Mouse (Mus musculus): ENCODE measurements around the gene Gm49405. TPM values are rescaled to one million over a fixed set of nuclear protein-coding genes. Genes with fewer than 3 reads are reported as not detected.

Gm49405 gene
- polyA plus RNA-seq, 1 experiment from 2014 or later = 2.5 TPM

DNA sequence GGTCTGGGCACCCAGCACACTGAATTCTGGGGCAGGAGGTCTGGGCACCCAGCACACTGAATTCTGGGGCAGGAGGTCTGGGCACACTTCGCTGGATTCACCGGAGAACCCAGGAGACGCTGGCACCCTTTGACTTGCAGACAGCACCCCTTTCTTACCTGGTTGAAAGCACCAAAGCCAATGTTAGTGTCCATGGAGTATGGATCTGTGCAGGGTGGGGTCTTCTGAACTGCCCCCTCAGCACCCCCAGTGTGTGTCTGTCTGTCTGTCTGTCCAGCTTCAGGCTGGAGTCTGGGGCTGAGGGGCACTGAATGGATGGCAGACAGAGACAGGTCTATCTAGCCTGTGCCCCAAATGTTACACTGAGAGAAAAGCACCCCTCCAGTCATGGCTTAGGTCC, 8.9 kb upstream of the Gm49405 start:
- no peak for ATAC-seq (replicated peaks; ENCODE audit: insufficient number of reproducible peaks, low FRiP score, low TSS enrichment)
- Histone ChIP-seq H3K27me3 (ENCODE audit: control insufficient read depth, insufficient read depth, low read length) (no peaks in the 10 kb centered on the region; the same call in 1 of the 2 replicates), H3K36me3 (ENCODE audit: control insufficient read depth, insufficient read depth, low read length) (peaks cover 3% of the 10 kb centered on the region; the same call in 1 of the 2 replicates), H3K4me1 (ENCODE audit: control insufficient read depth, insufficient read depth, low read length) (peaks cover 5% of the 10 kb centered on the region), H3K9ac (ENCODE audit: low read depth, low read length) (no peak overlapping the region), H3K27ac (ENCODE audit: low read depth, low read length) (no peak overlapping the region), H3K4me3 (ENCODE audit: low read depth, low read length) (no peak overlapping the region), H3K4me2 (no peak overlapping the region), H3K9me3 (replicated peaks; ENCODE audit: control insufficient read depth, low read length) (0 out of 2 replicates have a peak, but pooled peaks cover 2% of the 10 kb centered on the region)
- 89% methylated on average over 3 of the region's 3 CpGs for WGBS (ENCODE audit: insufficient replicate concordance)

DNA sequence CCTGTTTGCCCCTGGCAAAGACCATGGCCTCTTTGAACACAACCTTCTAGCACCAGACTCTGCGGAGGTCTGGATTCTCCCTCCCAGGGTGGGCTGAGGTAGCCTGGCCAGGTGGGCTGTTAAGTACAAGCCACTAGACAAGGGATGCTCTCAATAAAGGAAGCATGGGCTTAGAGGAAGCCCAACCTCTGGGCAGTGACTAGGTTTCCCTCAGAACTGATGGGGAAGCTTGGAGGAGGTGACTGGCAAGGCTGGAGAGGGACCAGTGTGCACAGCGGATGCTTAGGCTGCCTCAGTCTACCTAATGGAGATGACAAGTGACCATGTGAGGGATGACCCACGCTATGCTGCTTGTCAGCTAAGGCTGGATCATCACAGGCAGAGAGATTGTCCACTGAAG, 8.5 kb upstream of the Gm49405 start:
- H3K4me2 ChIP-seq = no peak overlapping the region
- no peak for ATAC-seq (replicated peaks; ENCODE audit: insufficient number of reproducible peaks, low FRiP score, low TSS enrichment)
- 0 out of 2 replicates have a peak, but pooled peaks cover 2% of the 10 kb centered on the region for H3K9me3 ChIP-seq (replicated peaks; ENCODE audit: control insufficient read depth, low read length)
- H3K27me3 ChIP-seq (ENCODE audit: control insufficient read depth, insufficient read depth, low read length) = no peaks in the 10 kb centered on the region; the same call in 1 of the 2 replicates
- H3K27ac ChIP-seq (ENCODE audit: low read depth, low read length) = no peak overlapping the region
- no peak overlapping the region for H3K9ac ChIP-seq (ENCODE audit: low read depth, low read length)
- peaks cover 1% of the 10 kb centered on the region for H3K4me1 ChIP-seq (ENCODE audit: control insufficient read depth, insufficient read depth, low read length)
- peaks cover 3% of the 10 kb centered on the region; the same call in 1 of the 2 replicates for H3K36me3 ChIP-seq (ENCODE audit: control insufficient read depth, insufficient read depth, low read length)
- WGBS (ENCODE audit: insufficient replicate concordance) = 79% methylated on average over 3 of the region's 3 CpGs
- H3K4me3 ChIP-seq (ENCODE audit: low read depth, low read length) = no peak overlapping the region

DNA sequence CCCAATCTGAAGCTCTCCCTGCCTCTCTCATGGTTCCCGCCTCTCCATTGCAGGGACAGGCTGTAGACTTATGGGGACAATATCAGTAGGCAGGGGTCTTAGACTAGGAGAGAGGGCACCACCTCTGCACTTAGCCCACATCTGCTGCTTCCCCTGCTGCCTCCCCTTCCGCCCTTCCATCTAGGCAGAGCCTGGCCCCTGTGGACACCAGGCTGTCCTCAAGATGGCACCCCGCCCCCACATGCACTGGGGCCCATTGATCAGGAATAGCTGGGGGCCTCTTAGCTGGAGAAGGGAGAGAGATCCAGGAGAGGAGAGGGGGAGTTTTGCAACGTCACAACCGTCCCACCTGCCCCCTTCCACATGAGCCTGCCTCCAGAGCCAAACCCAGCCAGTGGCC, 8.0 kb upstream of the Gm49405 start, which contains the start of gene Tbx10:
Gene Tbx10 (plus strand): TSS at position 337 of the 400 bp plus-strand sequence.
- H3K27me3 ChIP-seq (ENCODE audit: control insufficient read depth, insufficient read depth, low read length) = no peaks in the 10 kb centered on the region; the same call in 1 of the 2 replicates
- no peak within 1 kb of the TSS for H3K27ac ChIP-seq (ENCODE audit: low read depth, low read length)
- H3K36me3 ChIP-seq (ENCODE audit: control insufficient read depth, insufficient read depth, low read length) = peaks cover 3% of the 10 kb centered on the region; the same call in 1 of the 2 replicates
- no peaks in the 10 kb centered on the region for H3K4me1 ChIP-seq (ENCODE audit: control insufficient read depth, insufficient read depth, low read length)
- WGBS (ENCODE audit: insufficient replicate concordance) = 37% methylated on average over 5 of the region's 5 CpGs
- H3K9ac ChIP-seq (ENCODE audit: low read depth, low read length) = 0 out of 2 replicates have a peak within 1 kb of the TSS, but pooled peaks have one; percentile 2
- H3K4me2 ChIP-seq = no peak within 1 kb of the TSS
- no peak within 1 kb of the TSS for H3K4me3 ChIP-seq (ENCODE audit: low read depth, low read length)
- no peak for ATAC-seq (replicated peaks; ENCODE audit: insufficient number of reproducible peaks, low FRiP score, low TSS enrichment)
- 0 out of 2 replicates have a peak, but pooled peaks cover 2% of the 10 kb centered on the region for H3K9me3 ChIP-seq (replicated peaks; ENCODE audit: control insufficient read depth, low read length)

DNA sequence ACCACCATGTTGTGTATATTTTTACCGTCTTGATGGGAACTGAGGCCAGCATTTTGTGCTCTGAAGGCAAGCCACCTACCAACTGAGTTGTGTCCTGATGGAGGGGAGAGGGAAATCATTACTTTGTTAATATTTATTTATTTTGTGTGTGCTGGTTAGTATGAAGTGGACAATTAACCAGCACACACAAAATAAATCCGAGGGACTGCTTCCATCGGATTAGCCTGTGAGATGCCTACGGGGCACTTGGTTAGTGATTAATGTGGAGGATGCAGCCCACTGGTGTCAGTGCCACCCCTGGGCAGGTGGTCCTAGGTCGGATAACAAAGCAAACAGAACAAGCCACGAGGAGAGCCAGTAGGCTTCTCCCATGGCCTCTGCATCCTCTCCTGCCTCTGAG, 5.5 kb upstream of the Gm49405 start:
- Histone ChIP-seq H3K27ac (ENCODE audit: low read depth, low read length) (no peak overlapping the region), H3K4me1 (ENCODE audit: control insufficient read depth, insufficient read depth, low read length) (0 out of 2 replicates have a peak, but pooled peaks cover 3% of the 10 kb centered on the region), H3K4me2 (no peak overlapping the region), H3K9ac (ENCODE audit: low read depth, low read length) (no peak overlapping the region), H3K36me3 (ENCODE audit: control insufficient read depth, insufficient read depth, low read length) (no peaks in the 10 kb centered on the region), H3K9me3 (replicated peaks; ENCODE audit: control insufficient read depth, low read length) (no peaks in the 10 kb centered on the region), H3K4me3 (ENCODE audit: low read depth, low read length) (no peak overlapping the region), H3K27me3 (ENCODE audit: control insufficient read depth, insufficient read depth, low read length) (no peaks in the 10 kb centered on the region; the same call in 1 of the 2 replicates)
- no peak for ATAC-seq (replicated peaks; ENCODE audit: insufficient number of reproducible peaks, low FRiP score, low TSS enrichment)
- WGBS (ENCODE audit: insufficient replicate concordance) = 66% methylated on average over 6 of the region's 6 CpGs

DNA sequence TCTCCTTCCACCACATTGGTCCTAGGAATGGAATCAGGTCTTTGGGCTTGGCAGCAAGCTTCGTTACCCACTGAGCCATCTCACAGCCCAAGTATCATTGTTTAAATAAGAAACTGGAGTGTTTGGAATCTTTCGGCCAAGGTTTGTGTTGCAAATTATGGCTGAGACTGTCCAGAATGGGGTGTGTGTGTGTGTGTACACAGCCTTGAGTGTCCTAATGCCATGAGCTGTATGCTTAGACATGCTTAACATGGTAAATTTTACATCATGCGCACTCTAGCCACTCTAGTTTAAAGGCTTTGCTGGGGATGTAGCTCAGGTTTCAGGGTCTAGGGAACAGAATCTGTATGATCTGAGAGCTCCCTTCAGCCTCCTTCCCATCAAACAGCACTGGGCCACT, 4.9 kb upstream of the Gm49405 start:
- Histone ChIP-seq H3K4me1 (ENCODE audit: control insufficient read depth, insufficient read depth, low read length) (0 out of 2 replicates have a peak, but pooled peaks cover 3% of the 10 kb centered on the region), H3K9me3 (replicated peaks; ENCODE audit: control insufficient read depth, low read length) (no peaks in the 10 kb centered on the region), H3K4me2 (no peak overlapping the region), H3K9ac (ENCODE audit: low read depth, low read length) (no peak overlapping the region), H3K36me3 (ENCODE audit: control insufficient read depth, insufficient read depth, low read length) (no peaks in the 10 kb centered on the region), H3K4me3 (ENCODE audit: low read depth, low read length) (no peak overlapping the region), H3K27ac (ENCODE audit: low read depth, low read length) (no peak overlapping the region), H3K27me3 (ENCODE audit: control insufficient read depth, insufficient read depth, low read length) (no peaks in the 10 kb centered on the region; the same call in 1 of the 2 replicates)
- WGBS (ENCODE audit: insufficient replicate concordance) = 81% methylated on average over 3 of the region's 3 CpGs
- ATAC-seq (replicated peaks; ENCODE audit: insufficient number of reproducible peaks, low FRiP score, low TSS enrichment) = no peak

DNA sequence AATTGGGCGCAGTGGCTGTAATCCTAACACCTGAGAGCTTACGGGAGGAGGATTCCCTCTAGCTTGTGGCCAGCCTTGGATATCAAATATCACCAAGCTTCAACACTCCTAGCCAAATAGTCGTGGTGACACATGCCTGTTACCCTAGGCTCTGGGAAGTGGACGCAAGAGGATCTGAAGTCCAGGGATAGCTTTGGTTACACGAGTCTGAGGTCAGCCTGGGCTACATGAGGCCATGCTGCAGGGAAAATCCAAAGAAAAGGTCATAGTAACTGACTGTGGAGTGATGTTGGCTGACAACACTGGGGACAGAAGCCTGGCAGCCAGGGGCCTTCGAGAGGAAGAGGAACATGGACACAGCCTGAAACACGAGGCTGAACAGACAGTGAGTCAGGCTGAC, 4.3 kb upstream of the Gm49405 start:
- Histone ChIP-seq H3K9me3 (replicated peaks; ENCODE audit: control insufficient read depth, low read length) (no peaks in the 10 kb centered on the region), H3K9ac (ENCODE audit: low read depth, low read length) (no peak overlapping the region), H3K27me3 (ENCODE audit: control insufficient read depth, insufficient read depth, low read length) (no peaks in the 10 kb centered on the region; the same call in 1 of the 2 replicates), H3K4me1 (ENCODE audit: control insufficient read depth, insufficient read depth, low read length) (peaks cover 5% of the 10 kb centered on the region), H3K36me3 (ENCODE audit: control insufficient read depth, insufficient read depth, low read length) (no peaks in the 10 kb centered on the region), H3K4me2 (no peak overlapping the region), H3K27ac (ENCODE audit: low read depth, low read length) (no peak overlapping the region), H3K4me3 (ENCODE audit: low read depth, low read length) (no peak overlapping the region)
- no peak for ATAC-seq (replicated peaks; ENCODE audit: insufficient number of reproducible peaks, low FRiP score, low TSS enrichment)
- 66% methylated on average over 7 of the region's 7 CpGs for WGBS (ENCODE audit: insufficient replicate concordance)

DNA sequence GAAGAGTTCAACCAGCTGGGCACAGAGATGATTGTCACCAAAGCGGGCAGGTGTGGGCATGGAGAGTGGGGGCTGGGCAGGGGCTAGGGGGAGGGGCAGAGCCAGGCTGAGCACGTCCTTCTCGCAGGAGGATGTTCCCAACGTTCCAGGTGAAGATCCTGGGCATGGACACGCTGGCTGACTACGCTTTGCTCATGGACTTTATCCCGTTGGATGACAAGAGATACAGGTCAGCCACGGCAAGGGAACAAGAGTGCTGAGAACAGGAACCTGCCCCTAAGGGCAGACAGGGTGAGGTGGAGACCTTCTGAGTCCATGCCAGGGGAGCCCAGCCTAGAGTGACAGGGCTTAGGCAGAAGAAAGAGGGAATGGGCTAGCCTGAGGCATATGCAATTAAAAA, 3.7 kb upstream of the Gm49405 start:
- no peak overlapping the region for H3K9ac ChIP-seq (ENCODE audit: low read depth, low read length)
- no peak overlapping the region for H3K4me2 ChIP-seq
- no peaks in the 10 kb centered on the region for H3K9me3 ChIP-seq (replicated peaks; ENCODE audit: control insufficient read depth, low read length)
- H3K36me3 ChIP-seq (ENCODE audit: control insufficient read depth, insufficient read depth, low read length) = no peaks in the 10 kb centered on the region
- ATAC-seq (replicated peaks; ENCODE audit: insufficient number of reproducible peaks, low FRiP score, low TSS enrichment) = no peak
- 77% methylated on average over 8 of the region's 8 CpGs for WGBS (ENCODE audit: insufficient replicate concordance)
- no peak overlapping the region for H3K4me3 ChIP-seq (ENCODE audit: low read depth, low read length)
- H3K27ac ChIP-seq (ENCODE audit: low read depth, low read length) = no peak overlapping the region
- H3K27me3 ChIP-seq (ENCODE audit: control insufficient read depth, insufficient read depth, low read length) = no peaks in the 10 kb centered on the region; the same call in 1 of the 2 replicates
- peaks cover 12% of the 10 kb centered on the region for H3K4me1 ChIP-seq (ENCODE audit: control insufficient read depth, insufficient read depth, low read length)

DNA sequence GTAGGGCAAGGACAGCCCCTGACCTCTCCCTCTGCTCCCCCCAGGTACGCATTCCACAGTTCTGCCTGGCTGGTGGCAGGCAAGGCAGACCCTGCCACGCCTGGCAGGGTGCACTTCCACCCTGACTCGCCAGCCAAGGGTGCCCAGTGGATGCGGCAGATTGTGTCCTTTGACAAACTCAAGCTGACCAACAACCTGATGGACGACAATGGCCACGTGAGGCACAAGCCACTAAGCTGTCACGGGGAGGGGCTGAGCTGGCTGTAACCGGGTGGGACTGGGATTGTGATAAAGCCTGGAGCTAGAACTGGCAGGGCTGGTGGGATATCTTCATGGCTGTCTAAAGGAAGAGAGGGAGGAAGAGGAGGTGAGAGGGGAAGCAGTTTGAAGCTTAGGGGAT, 3.2 kb upstream of the Gm49405 start:
- Histone ChIP-seq H3K9me3 (replicated peaks; ENCODE audit: control insufficient read depth, low read length) (no peaks in the 10 kb centered on the region), H3K4me3 (ENCODE audit: low read depth, low read length) (no peak overlapping the region), H3K36me3 (ENCODE audit: control insufficient read depth, insufficient read depth, low read length) (no peaks in the 10 kb centered on the region), H3K27ac (ENCODE audit: low read depth, low read length) (no peak overlapping the region), H3K4me1 (ENCODE audit: control insufficient read depth, insufficient read depth, low read length) (peaks cover 17% of the 10 kb centered on the region), H3K27me3 (ENCODE audit: control insufficient read depth, insufficient read depth, low read length) (no peaks in the 10 kb centered on the region), H3K9ac (ENCODE audit: low read depth, low read length) (no peak overlapping the region), H3K4me2 (no peak overlapping the region)
- WGBS (ENCODE audit: insufficient replicate concordance) = 49% methylated on average over 8 of the region's 8 CpGs
- no peak for ATAC-seq (replicated peaks; ENCODE audit: insufficient number of reproducible peaks, low FRiP score, low TSS enrichment)

DNA sequence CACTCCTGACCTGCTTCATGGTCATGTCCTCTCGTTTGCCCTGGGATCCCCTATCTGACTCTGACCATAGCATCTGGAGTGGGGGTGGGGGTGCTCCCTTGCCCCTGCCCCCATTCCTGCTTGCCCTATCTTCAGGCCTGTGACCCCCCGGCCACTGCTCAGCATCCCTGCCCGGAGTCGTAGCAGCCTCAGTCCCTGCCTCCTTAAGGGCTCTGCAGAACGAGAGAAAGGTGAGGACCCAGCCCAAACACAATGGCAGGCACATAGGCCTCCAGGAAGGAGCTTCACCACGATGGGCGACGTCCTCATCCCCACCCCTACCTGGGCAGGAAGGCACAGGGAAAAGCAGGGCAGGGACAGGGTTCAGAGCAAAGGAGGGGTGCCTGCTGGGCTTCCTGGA, 2.1 kb upstream of the Gm49405 start:
- Histone ChIP-seq H3K9me3 (replicated peaks; ENCODE audit: control insufficient read depth, low read length) (no peaks in the 10 kb centered on the region), H3K36me3 (ENCODE audit: control insufficient read depth, insufficient read depth, low read length) (no peaks in the 10 kb centered on the region), H3K27me3 (ENCODE audit: control insufficient read depth, insufficient read depth, low read length) (no peaks in the 10 kb centered on the region), H3K27ac (ENCODE audit: low read depth, low read length) (no peak overlapping the region), H3K4me2 (no peak overlapping the region), H3K4me3 (ENCODE audit: low read depth, low read length) (no peak overlapping the region), H3K9ac (ENCODE audit: low read depth, low read length) (no peak overlapping the region), H3K4me1 (ENCODE audit: control insufficient read depth, insufficient read depth, low read length) (peaks cover 21% of the 10 kb centered on the region)
- 70% methylated on average over 8 of the region's 8 CpGs for WGBS (ENCODE audit: insufficient replicate concordance)
- no peak for ATAC-seq (replicated peaks; ENCODE audit: insufficient number of reproducible peaks, low FRiP score, low TSS enrichment)

Measured in heart, embryonic 11.5 days (tissue).